Mouse (Mus musculus): ENCODE results near the gene 1700025C18Rik.

1700025C18Rik gene

GRCm38 (mm10) chr2:165090650-165091049, at the start of gene 1700025C18Rik:
1700025C18Rik (minus strand) TSS chr2:165090750.
- DNase-seq (ENCODE audit: low spot score in 2 of 2), result no peak

GRCm38 (mm10) chr2:165136049-165136448, 45.5 kb upstream of the 1700025C18Rik start:
- DNase-seq (ENCODE audit: low spot score in 2 of 2), result no peak

DNA sequence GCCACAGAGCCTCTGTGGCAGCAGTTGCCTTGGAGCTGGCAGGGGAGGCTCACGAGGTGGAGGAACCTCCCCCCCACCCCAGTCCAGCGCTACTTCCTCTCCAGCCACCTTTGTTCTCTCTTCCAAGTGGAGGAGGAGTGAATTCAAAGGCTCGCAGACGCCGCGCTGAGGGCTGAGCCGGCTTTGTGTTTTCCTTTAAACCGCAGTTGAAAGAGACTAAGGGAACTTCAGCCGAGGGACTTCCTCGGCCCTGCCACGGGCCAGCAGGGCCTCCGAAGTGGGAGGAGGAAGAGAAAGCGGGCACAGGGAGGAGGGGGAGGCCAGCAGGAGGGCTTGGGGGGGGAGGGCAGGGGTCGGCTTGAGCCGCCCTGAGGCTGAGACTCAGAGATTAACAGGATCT, 43.0 kb upstream of the 1700025C18Rik start:
- DNase-seq (ENCODE audit: low spot score in 2 of 2), result no peak

DNA sequence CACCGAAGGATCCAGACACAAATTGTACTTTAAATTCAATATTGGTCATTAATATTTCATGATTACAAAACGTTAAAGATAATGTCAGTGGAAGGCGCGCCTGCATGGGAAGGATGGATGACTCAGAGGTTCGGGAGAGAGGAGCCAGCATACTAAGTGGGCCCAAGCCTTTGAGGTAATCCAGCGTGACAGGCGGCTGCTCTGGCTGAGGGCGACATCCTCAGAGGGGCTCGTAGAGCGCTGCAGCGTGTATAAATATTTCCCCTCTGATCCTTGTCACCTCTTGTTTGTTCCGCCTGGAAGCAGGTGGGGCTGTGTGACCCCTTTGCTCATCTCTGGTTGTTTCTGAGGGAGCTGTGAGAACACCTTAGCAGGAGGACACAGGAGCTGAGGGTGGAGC, 40.9 kb upstream of the 1700025C18Rik start:
- no peak for DNase-seq (ENCODE audit: low spot score in 2 of 2)

- no peak for DNase-seq (ENCODE audit: low spot score in 2 of 2)
These were observed 38.6 kb upstream of the 1700025C18Rik start for GRCm38 (mm10) chr2:165129189-165129588.

GRCm38 (mm10) chr2:165126896-165127562, 36.5 kb upstream of the 1700025C18Rik start:
- DNase-seq (ENCODE audit: low spot score in 2 of 2), result no peak

DNA sequence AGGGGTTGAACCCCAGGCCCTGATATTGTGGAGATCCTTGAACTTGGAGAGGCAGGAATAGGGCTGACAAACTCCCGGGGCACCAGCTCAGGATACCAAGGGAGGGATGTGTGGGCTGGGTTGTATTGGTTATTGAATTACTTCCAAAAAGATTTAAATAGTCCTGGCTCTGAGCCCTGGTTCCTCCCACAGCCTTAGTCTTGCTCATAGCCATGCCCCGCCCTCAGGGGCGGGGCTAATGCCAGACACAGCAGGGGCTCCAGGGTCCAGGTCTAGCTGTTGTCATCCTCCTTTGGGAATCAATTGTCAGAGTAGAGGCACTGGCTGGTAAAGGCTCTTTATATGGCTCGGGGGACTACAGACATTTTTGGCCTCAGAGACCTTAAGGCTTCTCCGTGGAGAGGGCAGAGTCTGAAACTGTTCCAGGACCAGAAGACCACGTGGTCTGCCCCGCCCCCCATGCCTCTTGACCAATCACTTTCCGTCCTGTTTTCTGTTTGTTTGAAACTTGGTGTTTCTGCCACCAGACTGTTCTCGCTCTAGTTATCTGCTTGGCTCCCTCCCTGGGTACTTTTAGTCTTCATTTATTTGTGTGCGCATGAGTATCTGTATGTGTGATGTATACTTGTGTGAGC, 30.8 kb upstream of the 1700025C18Rik start:
- no peak for DNase-seq (ENCODE audit: low spot score in 2 of 2)

GRCm38 (mm10) chr2:165120765-165121164, 30.2 kb upstream of the 1700025C18Rik start:
- no peak for DNase-seq (ENCODE audit: low spot score in 2 of 2)

- DNase-seq (ENCODE audit: low spot score in 2 of 2), result no peak
These were observed 23.2 kb upstream of the 1700025C18Rik start for GRCm38 (mm10) chr2:165113733-165114132.

DNA sequence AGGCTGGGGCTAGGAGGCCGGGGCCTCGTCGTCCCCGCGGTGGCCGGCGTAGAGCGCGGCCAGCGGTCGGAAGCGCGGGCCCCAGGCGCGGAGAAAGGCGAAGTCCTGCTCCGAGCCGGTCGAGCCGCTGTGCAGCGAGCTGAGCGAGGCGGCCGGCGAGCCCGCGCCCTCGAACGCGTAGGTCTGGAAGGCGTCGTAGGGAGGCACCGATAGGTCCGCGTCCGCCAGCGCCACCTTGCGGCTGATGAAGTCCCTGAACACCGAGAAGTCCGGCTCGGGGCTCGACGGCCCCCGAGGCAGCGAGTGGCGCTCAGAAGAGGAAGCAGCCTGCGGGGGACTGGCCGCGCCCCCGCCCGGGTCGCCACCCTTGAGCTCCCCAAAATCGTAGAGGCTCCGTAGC, 21.6 kb upstream of the 1700025C18Rik start:
- peak; percentile 60 to 75 for DNase-seq (ENCODE audit: low spot score in 2 of 2)

- no peak for DNase-seq (ENCODE audit: low spot score in 2 of 2)
These were observed 16.0 kb upstream of the 1700025C18Rik start for GRCm38 (mm10) chr2:165106585-165106984.

GRCm38 (mm10) chr2:165105513-165106079, 15.0 kb upstream of the 1700025C18Rik start:
- DNase-seq (ENCODE audit: low spot score in 2 of 2), result no peak

- DNase-seq (ENCODE audit: low spot score in 2 of 2), result no peak
These were observed 12.4 kb upstream of the 1700025C18Rik start for GRCm38 (mm10) chr2:165102920-165103319.

GRCm38 (mm10) chr2:165100749-165101148, 10.2 kb upstream of the 1700025C18Rik start:
- no peak for DNase-seq (ENCODE audit: low spot score in 2 of 2)

DNA sequence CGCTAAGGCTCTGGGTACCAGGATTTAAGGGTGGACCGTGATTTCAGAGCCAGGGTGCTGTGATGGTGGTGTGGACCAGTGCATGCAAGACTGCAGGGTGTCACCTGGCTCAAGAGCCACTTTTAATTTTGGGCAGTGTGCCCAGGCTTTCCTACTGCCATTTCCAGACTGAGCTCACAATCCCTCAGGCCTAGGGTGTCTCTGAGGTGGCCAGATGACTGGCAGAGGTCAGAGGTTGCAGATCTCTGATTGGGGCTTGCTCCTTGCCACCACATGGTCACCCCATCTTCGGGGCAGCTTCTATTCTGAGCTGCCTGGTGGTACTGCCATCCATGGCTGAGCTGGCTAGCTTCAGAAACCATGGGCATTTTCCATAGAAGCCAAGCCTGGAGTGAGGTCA, 8.3 kb upstream of the 1700025C18Rik start:
- no peak for DNase-seq (ENCODE audit: low spot score in 2 of 2)

DNA sequence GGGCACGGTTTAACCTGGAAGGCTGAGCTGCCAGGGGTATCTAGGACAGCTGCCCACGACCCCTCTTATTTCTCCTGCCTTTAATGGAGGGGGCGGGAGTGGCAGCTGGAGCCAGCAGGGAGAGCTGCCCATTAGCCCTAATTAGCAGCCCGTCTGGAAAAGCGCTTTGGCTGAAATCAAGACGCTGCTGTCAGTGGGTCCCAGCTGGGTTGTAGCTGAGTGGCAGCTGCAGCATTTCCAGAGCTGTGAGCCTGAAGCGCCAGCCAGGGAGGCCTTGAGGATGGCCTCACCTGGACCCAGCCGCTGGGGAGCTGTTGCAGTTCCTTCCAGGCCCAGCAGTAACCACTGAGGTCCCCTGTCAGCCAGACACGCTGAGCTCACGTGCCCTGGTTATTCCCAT, 5.8 kb upstream of the 1700025C18Rik start:
- DNase-seq (ENCODE audit: low spot score in 2 of 2), result no peak

DNA sequence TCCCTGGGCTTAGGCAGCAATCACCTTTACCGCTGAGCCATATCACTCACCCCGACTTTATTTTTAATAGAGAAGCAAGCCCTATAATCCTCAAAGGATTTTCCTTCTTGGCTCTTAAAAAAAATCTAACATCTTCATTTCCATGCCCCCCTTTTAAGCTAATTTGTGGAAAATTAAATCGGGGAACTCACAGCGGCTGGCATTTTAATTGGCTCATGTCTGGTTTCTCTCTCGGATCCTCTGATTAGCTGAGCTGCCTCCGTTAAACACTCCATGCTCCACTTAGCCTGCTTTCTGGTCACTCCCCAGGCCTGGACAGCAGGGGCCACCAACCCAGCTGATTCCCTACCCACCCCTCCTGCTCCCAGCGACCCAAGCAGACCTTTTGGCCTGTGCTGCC, 1.8 kb upstream of the 1700025C18Rik start:
- DNase-seq (ENCODE audit: low spot score in 2 of 2), result no peak

GRCm38 (mm10) chr2:165091433-165091965, 949 bp upstream of the 1700025C18Rik start:
- no peak for DNase-seq (ENCODE audit: low spot score in 2 of 2)

DNA sequence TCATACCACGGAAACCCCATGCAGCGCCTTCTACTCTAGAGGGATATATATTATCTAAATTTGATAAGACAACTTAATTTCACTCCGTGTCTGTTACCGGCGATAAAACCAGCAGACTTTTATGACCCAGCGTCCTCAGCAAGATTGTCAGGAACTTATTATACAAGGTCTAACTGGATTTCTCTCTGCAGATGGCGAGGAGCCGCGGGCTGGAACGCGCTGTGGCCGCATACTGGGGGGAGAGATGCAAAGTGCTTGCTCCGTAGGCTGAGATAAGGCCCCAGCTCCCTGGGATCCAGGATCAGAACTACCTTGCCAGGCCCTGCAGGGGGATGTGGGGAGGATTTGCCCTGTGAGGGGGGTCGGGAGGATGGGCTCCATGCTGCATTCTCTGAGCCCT, 1.1 kb downstream of the 1700025C18Rik start:
- no peak for DNase-seq (ENCODE audit: low spot score in 2 of 2)

DNA sequence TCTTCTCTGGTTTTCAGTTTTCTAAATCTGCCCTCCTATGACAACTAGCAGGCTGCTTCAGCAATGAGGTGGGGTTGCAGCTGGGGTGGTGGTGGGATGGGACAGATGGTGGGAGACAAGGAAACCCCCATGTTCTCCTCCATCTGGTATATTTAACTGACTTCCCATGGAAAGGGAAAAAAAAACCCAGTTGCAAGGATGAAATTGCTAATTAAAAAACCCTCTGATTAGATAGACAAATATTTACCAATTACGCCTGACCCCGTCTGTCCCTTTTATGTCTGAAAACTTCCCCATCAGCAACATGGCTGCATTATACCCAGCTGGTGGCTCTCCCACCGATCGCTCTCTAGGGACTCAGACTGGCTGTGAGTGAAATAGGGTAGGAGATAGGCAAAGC, 3.9 kb downstream of the 1700025C18Rik start:
- DNase-seq (ENCODE audit: low spot score in 2 of 2), result no peak

DNA sequence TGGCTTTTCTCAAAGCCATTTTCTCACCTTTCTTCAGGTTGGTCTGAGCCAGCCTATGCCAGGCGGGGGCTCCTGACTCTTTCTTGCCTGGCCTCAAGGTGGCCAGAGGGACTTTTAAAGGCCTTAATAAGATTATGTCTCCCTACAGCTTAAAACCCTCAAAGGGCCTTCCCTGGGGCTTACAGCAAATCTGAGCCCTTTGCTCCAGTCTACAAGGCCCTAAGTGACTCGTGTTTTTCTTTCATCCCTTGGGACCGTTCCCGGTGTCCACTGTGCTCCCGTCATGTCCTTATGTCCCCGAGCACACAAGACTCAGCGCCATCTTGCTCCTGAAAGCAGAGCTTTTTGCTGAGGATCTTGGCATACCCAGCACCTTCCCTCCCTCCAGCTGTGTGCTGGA, 9.3 kb downstream of the 1700025C18Rik start:
- no peak for DNase-seq (ENCODE audit: low spot score in 2 of 2)

GRCm38 (mm10) chr2:165080657-165081056, 9.9 kb downstream of the 1700025C18Rik start:
- no peak for DNase-seq (ENCODE audit: low spot score in 2 of 2)

- DNase-seq (ENCODE audit: low spot score in 2 of 2), result no peak
These were observed 11.9 kb downstream of the 1700025C18Rik start for GRCm38 (mm10) chr2:165078605-165079004.
